Mouse (Mus musculus): ENCODE data around the gene Hils1.

- no peak for TF ChIP-seq POLR2A (IDR thresholded peaks at IDR 0.05; ENCODE audit: low read depth, low read length)
- TF ChIP-seq CTCF (IDR thresholded peaks at IDR 0.05; ENCODE audit: extremely low read depth, insufficient read length, insufficient replicate concordance, low read depth, low read length) = no peak
Observed at GRCm38 (mm10) chr11:94968187-94968586, 794 bp downstream of the Hils1 start.

Data from small intestine, adult 2 months (tissue).